Mouse (Mus musculus) intestine, embryonic 14.5 days (tissue): ENCODE data around the gene Fgfr2. TPM values are rescaled to one million over a fixed set of nuclear protein-coding genes. Genes with fewer than 3 reads are reported as not detected.

Experiments
- ATAC-seq: fragments of 200-750 bp; cut with Nextera tagmentation; replicated peaks from 2 replicates; pipeline ENCODE4 v1.8.0; 2017; ENCODE audit warnings: low read depth, moderate number of reproducible peaks, moderate TSS enrichment, moderate library complexity; ENCODE audit not compliant: low FRiP score, low TSS enrichment
- DNase-seq: peaks from one replicate; pipeline ENCODE4 v3.0.0-alpha.2; 2018; ENCODE audit warnings: low spot score
- H3K27ac ChIP-seq: fragments of 300-500 bp; sonication (generic); 2 replicates; pipeline ENCODE4 v1.5.1; 2014; ENCODE audit warnings: low read depth, mild to moderate bottlenecking, control low read depth
- H3K27me3 ChIP-seq: fragments of 300-500 bp; sonication (generic); replicated peaks from 2 replicates; pipeline ENCODE4 v1.6.1; 2014; ENCODE audit warnings: low read length, control low read depth; ENCODE audit not compliant: control insufficient read depth, insufficient read depth
- H3K36me3 ChIP-seq: fragments of 300-500 bp; sonication (generic); 2 replicates; pipeline ENCODE4 v1.6.1; 2014; ENCODE audit warnings: low read length, control low read depth; ENCODE audit not compliant: control insufficient read depth, insufficient read depth
- H3K4me1 ChIP-seq: fragments of 300-500 bp; sonication (generic); replicated peaks from 2 replicates; pipeline ENCODE4 v1.6.1; 2014; ENCODE audit warnings: low read length, control low read depth, mixed read lengths; ENCODE audit not compliant: control insufficient read depth, insufficient read depth
- H3K4me2 ChIP-seq: fragments of 300-500 bp; sonication (generic); 2 replicates; pipeline ENCODE4 v1.6.1; 2014; ENCODE audit warnings: low read length
- H3K4me3 ChIP-seq: fragments of 300-500 bp; sonication (generic); 2 replicates; pipeline ENCODE4 v1.5.1; 2014; ENCODE audit warnings: low read depth, low read length, control low read depth, mixed read lengths
- H3K9ac ChIP-seq: fragments of 300-500 bp; sonication (generic); 2 replicates; pipeline ENCODE4 v1.6.1; 2014; ENCODE audit warnings: mild to moderate bottlenecking, low read length
- H3K9me3 ChIP-seq: fragments of 300-500 bp; sonication (generic); 2 replicates; pipeline ENCODE4 v1.6.1; 2016; ENCODE audit warnings: low read length, control low read depth; ENCODE audit not compliant: control insufficient read depth
- WGBS: fragments of 180-500 bp; shearing (Covaris S2); extraction: QIAGEN DNeasy Blood & Tissue Kit; methylation state at CpG from one replicate; pipeline ENCODE4 v1.1.7; 2014; 5-methylcytosine and 5-hydroxymethylcytosine counted together
- polyA plus RNA-seq: library from polyadenylated mRNA; unstranded; fragments of >200 nt; fragmentation: Nextera tagmentation; extraction: Ambion mirVana; gene quantifications from 2 replicates; pipeline ENCODE4 v1.2.1, GENCODE M21; 2014

Gene Fgfr2
- polyA plus RNA-seq, 1 experiment from 2014 or later: 105 TPM

GRCm38 (mm10) chr7:132335367-132335766 is 787.8 kb downstream of the Fgfr2 start:
- Histone ChIP-seq H3K4me1 (peaks cover 17% of the 10 kb centered on the region; the same call in 1 of the 2 replicates), H3K36me3 (no peaks in the 10 kb centered on the region), H3K9me3 (0 out of 2 replicates have a peak, but pooled peaks cover 2% of the 10 kb centered on the region), H3K4me3 (no peak overlapping the region), H3K27me3 (no peaks in the 10 kb centered on the region), H3K9ac (no peak overlapping the region), H3K27ac (no peak overlapping the region), H3K4me2 (no peak overlapping the region)
- WGBS: 86% methylated on average over 4 of the region's 4 CpGs
- ATAC-seq (no peak), DNase-seq (no peak)

- no peaks in the 10 kb centered on the region for H3K27me3 ChIP-seq
- no peak overlapping the region for H3K4me3 ChIP-seq
- no peak for DNase-seq
- no peaks in the 10 kb centered on the region for H3K36me3 ChIP-seq
- no peak overlapping the region for H3K9ac ChIP-seq
- WGBS: 74% methylated on average over 1 of the region's 1 CpGs
- peaks cover 17% of the 10 kb centered on the region; the same call in 1 of the 2 replicates for H3K4me1 ChIP-seq
- no peak for ATAC-seq
- no peak overlapping the region for H3K4me2 ChIP-seq
- 0 out of 2 replicates have a peak, but pooled peaks cover 2% of the 10 kb centered on the region for H3K9me3 ChIP-seq
- H3K27ac ChIP-seq: no peak overlapping the region
These were observed 790.1 kb downstream of the Fgfr2 start for GRCm38 (mm10) chr7:132333078-132333477.

- Histone ChIP-seq H3K27ac (no peak overlapping the region), H3K4me3 (no peak overlapping the region), H3K9ac (no peak overlapping the region), H3K9me3 (0 out of 2 replicates have a peak, but pooled peaks cover 2% of the 10 kb centered on the region), H3K4me1 (0 out of 2 replicates have a peak, but pooled peaks cover 11% of the 10 kb centered on the region), H3K36me3 (no peaks in the 10 kb centered on the region), H3K4me2 (no peak overlapping the region), H3K27me3 (no peaks in the 10 kb centered on the region)
- no peak for ATAC-seq
- DNase-seq: no peak
- WGBS: 41% methylated on average over 11 of the region's 11 CpGs
These were observed 791.0 kb downstream of the Fgfr2 start for GRCm38 (mm10) chr7:132332176-132332575.

- 29% methylated on average over 1 of the region's 1 CpGs for WGBS
- Histone ChIP-seq H3K4me2 (no peak overlapping the region), H3K27ac (no peak overlapping the region), H3K4me3 (no peak overlapping the region), H3K4me1 (peaks cover 13% of the 10 kb centered on the region; the same call in 1 of the 2 replicates), H3K9me3 (no peaks in the 10 kb centered on the region), H3K9ac (no peak overlapping the region), H3K27me3 (no peaks in the 10 kb centered on the region), H3K36me3 (no peaks in the 10 kb centered on the region)
- no peak for DNase-seq
- no peak for ATAC-seq
These were observed 793.0 kb downstream of the Fgfr2 start for GRCm38 (mm10) chr7:132330179-132330578.

- Histone ChIP-seq H3K4me2 (no peak overlapping the region), H3K9ac (no peak overlapping the region), H3K4me1 (peaks cover 13% of the 10 kb centered on the region), H3K27ac (no peak overlapping the region), H3K36me3 (no peaks in the 10 kb centered on the region), H3K9me3 (no peaks in the 10 kb centered on the region), H3K27me3 (no peaks in the 10 kb centered on the region), H3K4me3 (no peak overlapping the region)
- DNase-seq: no peak
- 85% methylated on average over 1 of the region's 1 CpGs for WGBS
- ATAC-seq: no peak
These were observed 794.5 kb downstream of the Fgfr2 start for GRCm38 (mm10) chr7:132328648-132329047.

DNA sequence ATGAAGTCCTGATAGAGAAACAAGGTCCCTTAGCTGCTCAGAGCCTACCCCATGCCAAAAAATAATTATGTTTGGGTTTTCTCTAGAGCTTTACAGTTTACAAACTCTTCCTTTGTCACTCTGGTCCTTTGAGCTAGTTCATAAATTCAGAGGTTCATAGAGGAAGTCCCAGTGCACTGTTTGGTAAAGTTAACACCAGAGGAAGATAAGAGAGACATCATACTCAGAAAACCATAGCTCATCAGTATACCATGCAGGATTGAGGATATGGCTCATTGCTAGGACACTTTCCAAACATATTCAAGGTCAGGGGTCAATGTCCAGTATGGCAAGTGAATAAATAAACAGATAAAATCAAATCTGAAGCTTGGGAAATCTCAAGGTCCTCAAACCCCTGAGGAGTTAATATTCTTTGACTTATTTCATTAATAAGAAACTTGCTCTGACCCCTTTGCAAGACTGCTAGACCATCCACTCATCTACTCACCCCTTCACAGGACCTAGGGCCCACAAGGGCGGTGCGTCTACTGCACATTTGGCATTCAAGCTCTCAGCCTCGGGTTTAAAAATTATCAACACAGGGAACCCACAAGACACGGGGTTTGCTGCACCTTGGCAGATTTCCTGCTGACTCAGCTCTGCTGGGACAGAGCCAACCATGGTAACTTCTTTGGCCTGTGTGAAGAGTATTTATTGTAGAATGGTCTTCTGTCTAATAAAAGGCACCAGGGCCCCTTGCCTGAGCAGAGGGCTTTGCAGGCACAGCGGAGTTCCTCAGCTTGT is 797.4 kb downstream of the Fgfr2 start:
- ATAC-seq (no peak), DNase-seq (no peak)
- Histone ChIP-seq H3K9ac (no peak overlapping the region), H3K27ac (no peak overlapping the region), H3K4me1 (peaks cover 8% of the 10 kb centered on the region), H3K9me3 (no peaks in the 10 kb centered on the region), H3K36me3 (no peaks in the 10 kb centered on the region), H3K4me2 (no peak overlapping the region), H3K27me3 (no peaks in the 10 kb centered on the region), H3K4me3 (no peak overlapping the region)
- WGBS: 26% methylated on average over 5 of the region's 5 CpGs

GRCm38 (mm10) chr7:132323430-132323829 is 799.7 kb downstream of the Fgfr2 start:
- DNase-seq (no peak), ATAC-seq (no peak)
- Histone ChIP-seq H3K4me2 (no peak overlapping the region), H3K9me3 (no peaks in the 10 kb centered on the region), H3K27ac (no peak overlapping the region), H3K4me1 (peaks cover 8% of the 10 kb centered on the region), H3K9ac (no peak overlapping the region), H3K4me3 (no peak overlapping the region), H3K36me3 (no peaks in the 10 kb centered on the region), H3K27me3 (no peaks in the 10 kb centered on the region)
- WGBS: 74% methylated on average over 5 of the region's 5 CpGs

GRCm38 (mm10) chr7:132321392-132321958 is 801.7 kb downstream of the Fgfr2 start:
- Histone ChIP-seq H3K4me3 (no peak overlapping the region), H3K4me1 (peaks cover 13% of the 10 kb centered on the region), H3K27me3 (no peaks in the 10 kb centered on the region), H3K27ac (no peak overlapping the region), H3K9me3 (no peaks in the 10 kb centered on the region), H3K9ac (no peak overlapping the region), H3K4me2 (no peak overlapping the region), H3K36me3 (no peaks in the 10 kb centered on the region)
- DNase-seq (no peak), ATAC-seq (no peak)
- 75% methylated on average over 2 of the region's 2 CpGs for WGBS
